Mouse (Mus musculus) B cell, adult 2 months (primary cell): ENCODE results near the gene Ccdc51.

Experiments
- DNase-seq, 2 experiments: peaks; one replicate each; pipeline ENCODE4 v3.0.0; 2022

The Ccdc51 gene

DNA sequence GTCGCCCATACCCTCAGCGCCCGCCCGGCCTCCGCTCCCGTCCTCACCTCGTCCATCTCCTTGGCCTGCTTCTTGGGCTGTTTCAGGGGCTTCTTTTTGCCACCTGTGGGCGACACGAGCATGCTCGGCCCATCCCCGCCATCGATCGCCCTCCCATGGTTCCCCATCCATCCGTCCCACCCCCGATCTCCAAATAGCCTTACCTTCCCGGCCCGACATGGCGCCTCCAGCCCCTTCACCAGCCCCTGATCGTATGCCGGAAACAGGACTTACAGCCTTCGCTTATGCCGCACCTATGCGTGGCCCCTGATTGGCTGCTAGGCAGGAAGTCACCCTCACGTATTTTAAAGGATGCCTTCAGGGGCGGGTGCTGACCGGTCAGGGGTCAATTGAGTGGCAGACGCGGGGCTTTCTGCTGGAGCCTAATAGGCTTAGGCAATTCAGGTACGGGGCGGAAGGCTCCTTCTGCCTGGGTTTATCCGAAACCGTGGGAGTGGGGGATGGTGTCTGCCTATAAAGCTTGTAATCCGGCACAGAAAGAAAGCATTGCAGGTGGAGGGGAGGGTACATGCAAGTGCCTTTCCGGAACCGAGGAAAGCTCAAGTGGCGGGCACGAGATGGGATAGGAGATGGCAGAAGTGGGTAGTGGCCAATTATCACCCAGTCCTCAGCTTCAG is at the start of gene Ccdc51, which contains the start of gene Tma7:
Gene Ccdc51 (plus strand): TSS at position 370 of the 677 bp plus-strand sequence.
Gene Tma7 (minus strand): TSS at position 464 of the 677 bp plus-strand sequence.
- DNase-seq, result peak; percentile 81 to 82

- DNase-seq, result peak; percentile 71 to 72
Observed at GRCm38 (mm10) chr9:109038086-109038895, 44.0 kb upstream of the Ccdc51 start, which contains the start of gene Shisa5. Shisa5 (plus strand) TSS chr9:109038565.

GRCm38 (mm10) chr9:109038901-109039364 is 43.4 kb upstream of the Ccdc51 start:
- peak in 1 of 2 experiments; percentile 10 for DNase-seq

GRCm38 (mm10) chr9:109039681-109040080 is 42.6 kb upstream of the Ccdc51 start:
- DNase-seq, result no peak

DNA sequence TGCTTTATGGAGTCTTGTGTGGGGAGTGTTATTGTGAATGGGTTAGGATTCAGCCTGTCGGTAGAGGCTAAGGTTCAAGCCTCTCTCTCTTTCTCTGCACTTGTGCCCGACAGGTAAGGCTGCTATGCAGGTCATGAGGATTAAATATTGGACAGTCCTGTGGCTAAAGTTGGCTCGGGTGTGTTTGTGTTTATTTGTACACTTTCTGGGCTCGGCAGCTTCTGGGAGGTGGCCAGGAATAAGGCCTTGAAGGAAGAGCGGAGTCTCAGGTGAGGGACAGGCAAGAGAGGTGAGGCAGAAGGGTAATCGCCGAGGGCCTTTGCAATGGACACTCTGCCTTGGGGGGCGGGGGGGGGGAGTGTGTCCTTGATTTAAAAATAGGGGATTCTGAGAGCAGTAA is 42.1 kb upstream of the Ccdc51 start:
- DNase-seq, result no peak

DNA sequence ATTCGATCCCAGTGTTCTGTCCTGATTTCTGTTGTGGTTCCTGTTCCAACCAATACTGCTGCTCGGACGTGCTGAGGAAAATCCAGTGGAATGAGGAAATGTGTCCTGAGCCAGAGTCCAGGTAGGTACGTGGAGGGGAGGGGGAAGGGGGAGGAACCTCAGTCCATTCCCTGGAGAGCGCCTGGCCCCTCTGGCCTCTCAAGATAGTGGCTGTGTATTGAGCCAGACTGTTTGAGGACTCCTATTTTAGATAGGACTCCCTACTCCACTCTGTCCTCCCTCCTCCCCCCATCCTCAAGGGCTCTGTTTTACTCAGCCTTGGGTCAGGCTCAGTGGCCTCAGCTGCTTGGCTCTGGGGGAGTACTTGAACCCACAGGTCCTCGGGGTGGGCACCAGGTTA is 41.4 kb upstream of the Ccdc51 start:
- DNase-seq, result no peak

DNA sequence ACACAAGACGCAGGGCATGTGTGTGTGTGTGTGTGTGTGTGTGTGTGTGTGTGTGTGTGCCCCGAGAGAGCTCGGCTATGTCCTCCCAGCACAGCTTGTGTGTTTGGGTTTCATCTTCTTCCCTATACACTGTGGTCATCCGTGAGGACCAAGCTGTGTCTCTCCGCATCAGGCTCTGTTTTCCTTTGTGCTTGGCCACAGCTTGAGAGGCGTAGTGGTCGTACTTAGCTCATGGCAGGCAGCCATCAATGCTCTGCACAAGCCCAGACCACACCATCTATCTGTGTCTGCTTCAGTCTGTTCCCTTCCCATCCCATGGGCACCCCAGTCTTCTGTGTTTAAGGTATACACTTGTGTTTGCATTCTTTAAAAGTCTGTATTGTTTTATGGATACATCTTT is 40.9 kb upstream of the Ccdc51 start:
- no peak for DNase-seq

DNA sequence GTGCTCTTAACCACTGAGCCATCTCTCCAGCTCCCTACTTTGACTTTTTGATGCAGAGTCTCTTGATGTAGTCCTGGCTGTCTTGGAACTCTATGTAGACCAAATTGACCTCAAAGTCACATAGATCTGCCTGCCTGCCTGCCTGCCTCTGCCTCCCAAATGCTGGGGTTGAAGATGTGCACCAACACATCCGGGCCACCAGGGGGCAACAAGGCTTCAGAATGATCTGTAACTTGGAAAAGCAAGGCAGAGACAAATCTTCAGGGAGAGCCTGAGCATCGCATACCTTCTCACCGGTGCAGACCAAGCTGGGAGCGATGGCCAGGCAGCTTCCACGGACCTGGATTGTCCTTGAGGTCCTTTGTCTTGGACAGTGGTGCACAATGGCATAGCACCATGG is 36.0 kb upstream of the Ccdc51 start:
- peak; percentile 88 to 90 for DNase-seq

- no peak for DNase-seq
Observed at GRCm38 (mm10) chr9:109049316-109049715, 33.0 kb upstream of the Ccdc51 start.

- DNase-seq, result peak; percentile 20 to 41
Observed at GRCm38 (mm10) chr9:109049996-109050673, 32.2 kb upstream of the Ccdc51 start.

- DNase-seq, result no peak
Observed at GRCm38 (mm10) chr9:109050674-109050997, 31.7 kb upstream of the Ccdc51 start.

GRCm38 (mm10) chr9:109051011-109051501 is 31.2 kb upstream of the Ccdc51 start:
- peak; percentile 82 to 84 for DNase-seq

DNA sequence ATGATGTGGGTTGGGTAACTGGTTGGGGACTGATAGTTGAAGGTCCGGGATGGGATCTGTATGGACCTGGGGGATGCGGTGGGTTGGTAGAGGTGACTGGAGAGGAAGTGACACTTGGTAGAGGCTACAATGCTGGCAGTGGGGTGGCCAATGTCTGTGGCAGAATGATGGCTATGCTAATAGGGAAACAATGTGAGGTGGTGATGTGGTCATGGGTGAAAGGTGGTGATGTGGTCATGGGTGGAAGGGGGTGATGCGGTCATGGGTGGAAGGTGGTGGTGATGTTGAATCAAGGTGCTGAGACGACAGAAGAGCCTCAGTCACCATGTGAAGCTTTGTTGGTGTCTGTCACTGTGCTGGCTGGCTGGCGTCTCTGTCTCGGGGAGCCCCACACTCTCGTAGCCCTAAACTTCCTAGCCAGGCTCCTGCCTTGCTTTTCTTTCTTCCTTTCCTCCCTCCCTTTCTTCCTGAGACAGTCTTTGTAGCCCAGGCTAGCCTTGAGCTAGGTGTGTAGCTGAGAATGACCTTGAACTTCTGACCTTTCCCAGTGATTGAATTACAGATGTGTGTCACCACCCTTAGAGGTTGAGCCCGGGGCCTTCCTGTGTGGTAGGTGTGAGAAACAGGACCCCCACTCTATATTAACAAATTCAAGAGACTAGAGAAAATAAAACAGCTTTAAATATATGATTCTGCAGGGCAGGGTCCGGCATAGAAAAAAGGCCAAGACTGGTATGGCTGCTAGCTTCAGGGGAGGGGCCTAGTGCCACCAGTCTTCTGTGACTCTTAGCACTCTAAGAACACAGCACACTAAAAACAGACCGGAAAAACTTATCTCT is 30.4 kb upstream of the Ccdc51 start:
- peak; percentile 83 to 89 for DNase-seq

DNA sequence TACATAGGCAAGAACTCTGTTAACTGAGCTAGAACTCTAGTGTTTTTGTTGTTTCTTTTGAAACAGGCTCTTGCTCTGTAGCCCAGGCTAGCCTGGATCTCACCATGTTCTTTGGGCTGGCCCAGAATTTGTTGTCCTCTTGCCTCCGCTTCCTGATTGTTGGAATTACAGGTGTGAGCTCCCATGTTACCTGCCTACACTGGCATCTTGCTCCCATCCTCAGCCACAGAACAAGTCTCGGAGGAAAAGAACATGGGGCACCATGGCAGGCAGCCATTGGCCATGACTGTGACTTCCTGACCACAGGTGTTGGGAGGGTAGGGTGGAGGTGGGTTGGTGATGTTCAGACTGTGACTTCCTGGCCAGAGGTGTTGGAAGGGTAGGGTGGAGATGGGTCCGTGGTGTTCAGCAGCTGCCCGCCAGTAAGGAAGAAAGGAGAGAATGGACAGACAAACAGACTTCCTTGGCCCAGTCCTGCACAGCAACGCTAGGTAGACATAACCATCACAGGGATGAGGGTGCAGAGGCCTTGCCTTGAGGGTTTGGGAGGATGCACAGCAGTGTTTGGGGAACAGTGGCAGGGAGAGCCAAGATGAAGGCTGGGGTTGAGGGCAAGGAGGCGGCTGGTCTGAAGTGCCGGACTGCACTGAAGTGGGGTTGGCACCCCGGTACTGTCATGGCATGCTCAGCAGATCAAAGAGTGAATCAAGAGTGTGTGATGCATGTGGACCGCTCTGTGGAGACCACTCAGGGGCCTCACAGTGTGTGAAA is 29.6 kb upstream of the Ccdc51 start:
- DNase-seq, result peak; percentile 37 to 46

DNA sequence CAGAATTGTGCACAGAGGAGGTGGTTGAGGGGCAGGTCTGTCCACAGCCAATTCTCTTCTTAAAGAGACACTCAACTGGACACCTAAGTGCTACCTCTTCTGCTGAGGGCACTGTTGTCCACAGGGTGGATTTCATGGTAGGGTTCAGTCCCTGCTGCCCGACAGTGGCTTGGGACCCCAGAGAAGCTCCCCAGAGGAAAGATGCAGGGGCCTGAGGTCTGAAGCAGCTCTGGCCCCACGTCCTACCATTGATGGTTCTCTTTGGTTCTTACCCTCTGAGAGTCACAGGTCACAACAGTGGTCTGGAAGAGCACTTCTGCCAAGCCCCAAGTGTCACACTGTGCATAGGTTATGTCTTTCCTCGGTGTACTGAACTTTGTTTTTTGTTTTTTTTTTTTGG is 28.9 kb upstream of the Ccdc51 start:
- DNase-seq, result peak; percentile 9 to 21

DNA sequence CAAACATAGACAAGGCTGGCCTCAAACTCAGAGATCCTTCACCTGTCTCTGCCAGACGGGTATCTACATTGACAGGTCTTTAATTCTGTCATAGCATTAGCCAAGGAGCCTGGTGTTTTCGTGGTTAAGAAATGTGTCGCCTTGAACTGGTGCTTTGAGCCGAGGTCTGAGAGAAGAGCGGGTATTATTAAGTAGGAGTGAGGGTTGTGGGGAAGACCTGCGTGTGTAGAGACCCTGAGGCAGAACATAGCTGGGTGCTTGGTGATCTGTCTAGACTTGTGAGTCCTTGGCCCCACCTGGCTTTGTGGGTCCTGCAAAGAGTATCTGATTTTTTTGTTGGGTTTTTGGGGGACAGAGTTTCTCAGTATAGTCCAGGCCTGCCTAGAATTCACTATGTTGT is 28.4 kb upstream of the Ccdc51 start:
- peak; percentile 7 to 25 for DNase-seq

DNA sequence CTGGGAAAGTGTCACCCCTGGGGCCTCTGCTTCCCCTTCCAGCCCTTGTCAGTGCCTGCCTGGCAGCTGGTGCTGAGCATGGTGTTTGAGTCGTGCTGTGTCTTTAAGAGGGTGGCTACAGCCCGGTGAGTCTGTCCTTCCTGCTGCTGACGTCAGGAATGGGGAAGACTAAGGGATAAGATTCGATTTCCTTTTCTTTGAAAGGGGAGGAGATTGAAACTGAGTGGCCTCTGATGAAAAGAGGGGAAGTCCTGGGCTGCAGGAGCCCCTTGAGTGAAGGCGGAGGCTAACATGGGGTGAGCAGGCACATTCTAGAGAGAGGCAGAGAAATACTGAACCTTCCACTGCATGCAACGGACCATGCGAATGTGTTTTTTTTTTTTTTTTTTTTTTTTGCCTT is 27.6 kb upstream of the Ccdc51 start:
- peak; percentile 70 to 71 for DNase-seq

DNA sequence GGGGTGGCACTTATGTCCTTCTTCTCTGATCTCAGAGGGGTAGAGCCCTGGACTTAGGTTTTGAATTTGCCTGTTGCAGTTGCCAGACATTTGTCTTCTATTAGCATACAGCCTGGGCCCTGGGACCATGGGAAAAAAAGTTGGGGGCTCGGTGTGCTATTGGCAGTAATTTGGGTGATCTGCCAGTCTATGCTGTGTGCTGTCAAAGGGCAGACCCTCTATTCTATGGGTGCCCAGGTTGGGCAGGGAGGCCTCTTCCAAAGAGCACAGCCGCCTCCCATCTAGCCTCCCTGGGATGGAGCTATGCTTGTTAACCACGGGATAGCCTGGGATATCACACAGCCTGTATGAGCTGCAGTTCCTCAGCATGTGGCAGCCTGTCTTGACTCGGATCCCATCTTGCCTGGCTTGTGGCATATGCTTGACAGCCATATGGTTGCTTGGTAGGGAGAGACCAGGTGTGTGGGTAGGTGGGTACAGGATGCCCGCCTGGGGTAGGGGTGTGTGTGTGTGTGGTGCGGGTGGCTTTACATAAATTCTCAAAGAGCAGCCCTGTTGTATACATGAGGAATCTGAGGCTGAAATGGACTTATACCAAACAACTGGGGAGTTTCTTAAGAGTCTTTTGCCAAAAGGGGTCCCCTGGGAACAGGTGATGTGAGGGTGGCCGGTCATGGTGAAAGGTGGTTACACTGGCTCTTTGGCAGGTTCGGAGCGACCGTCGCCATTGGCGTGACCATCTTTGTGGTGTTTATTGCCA is 26.8 kb upstream of the Ccdc51 start:
- DNase-seq, result peak; percentile 12 to 23

GRCm38 (mm10) chr9:109056081-109056690 is 26.1 kb upstream of the Ccdc51 start:
- peak in 1 of 2 experiments; percentile 11 for DNase-seq

DNA sequence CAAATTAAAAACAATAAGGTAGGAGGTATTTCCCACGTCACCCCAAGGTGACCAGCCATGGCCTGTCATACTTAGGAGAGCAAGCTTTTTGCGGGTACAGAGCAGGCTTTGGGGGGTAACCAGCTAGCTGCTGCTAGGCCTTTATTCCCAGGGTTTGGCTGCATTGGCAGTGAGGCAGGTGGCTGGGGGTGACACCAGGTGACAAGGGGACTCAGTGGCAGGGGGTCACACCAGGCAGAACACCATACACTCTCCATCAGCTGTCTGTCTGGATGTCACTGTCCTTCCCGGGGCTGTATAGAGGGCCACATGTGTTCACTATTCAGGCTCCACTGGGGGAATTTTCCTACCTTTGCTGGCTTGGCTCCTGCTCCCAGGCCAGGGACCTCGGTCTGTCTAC is 25.4 kb upstream of the Ccdc51 start:
- DNase-seq, result peak in 1 of 2 experiments; percentile 16
